Mouse (Mus musculus): Measurements from ENCODE around the gene Afdn. TPM values are rescaled to one million over a fixed set of nuclear protein-coding genes. Genes with fewer than 3 reads are reported as not detected.

The Afdn gene
- total and polyA plus RNA-seq, 2 experiments from 2014 or later, result 41.9 to 52.8 TPM

GRCm38 (mm10) chr17:13855396-13855795, 95.1 kb downstream of the Afdn start:
- Histone ChIP-seq H3K27me3 (ENCODE audit: control insufficient read depth, insufficient read depth, low read length) (no peaks in the 10 kb centered on the region), H3K9ac (replicated peaks; ENCODE audit: low read depth, low read length) (no peak overlapping the region), H3K9me3 (replicated peaks; ENCODE audit: control insufficient read depth, low read length) (no peaks in the 10 kb centered on the region), H3K4me1 (ENCODE audit: control insufficient read depth, insufficient read depth) (no peaks in the 10 kb centered on the region), H3K36me3 (replicated peaks; ENCODE audit: control insufficient read depth, insufficient read depth, low read length) (peaks cover 65% of the 10 kb centered on the region), H3K4me3 (ENCODE audit: low read depth, low read length) (no peak overlapping the region), H3K27ac (ENCODE audit: low read depth) (no peak overlapping the region), H3K4me2 (ENCODE audit: low read depth, low read length) (no peak overlapping the region)
- TF ChIP-seq EP300 (IDR thresholded peaks at IDR 0.05; ENCODE audit: low read depth) (no peak), CTCF (IDR thresholded peaks at IDR 0.05; ENCODE audit: low read depth) (no peak)
- WGBS, result 75% methylated on average over 1 of the region's 1 CpGs
- no peak for DNase-seq (ENCODE audit: low spot score)
- no peak for ATAC-seq (ENCODE audit: insufficient read depth, low read depth)

- no peak overlapping the region for H3K4me2 ChIP-seq (ENCODE audit: low read depth, low read length)
- H3K27ac ChIP-seq (ENCODE audit: low read depth), result no peak overlapping the region
- H3K4me3 ChIP-seq (ENCODE audit: low read depth, low read length), result no peak overlapping the region
- ATAC-seq (ENCODE audit: insufficient read depth, low read depth) (no peak), DNase-seq (ENCODE audit: low spot score) (no peak)
- no peaks in the 10 kb centered on the region for H3K4me1 ChIP-seq (ENCODE audit: control insufficient read depth, insufficient read depth)
- H3K9me3 ChIP-seq (replicated peaks; ENCODE audit: control insufficient read depth, low read length), result no peaks in the 10 kb centered on the region
- peaks cover 64% of the 10 kb centered on the region for H3K36me3 ChIP-seq (replicated peaks; ENCODE audit: control insufficient read depth, insufficient read depth, low read length)
- no peaks in the 10 kb centered on the region for H3K27me3 ChIP-seq (ENCODE audit: control insufficient read depth, insufficient read depth, low read length)
- H3K9ac ChIP-seq (replicated peaks; ENCODE audit: low read depth, low read length), result no peak overlapping the region
- TF ChIP-seq CTCF (IDR thresholded peaks at IDR 0.05; ENCODE audit: low read depth) (no peak), EP300 (IDR thresholded peaks at IDR 0.05; ENCODE audit: low read depth) (no peak)
- 88% methylated on average over 5 of the region's 5 CpGs for WGBS
These were observed 96.2 kb downstream of the Afdn start for GRCm38 (mm10) chr17:13856429-13857090.

GRCm38 (mm10) chr17:13865340-13865739, 105.0 kb downstream of the Afdn start:
- Histone ChIP-seq H3K9me3 (replicated peaks; ENCODE audit: control insufficient read depth, low read length) (no peaks in the 10 kb centered on the region), H3K27ac (ENCODE audit: low read depth) (no peak overlapping the region), H3K36me3 (replicated peaks; ENCODE audit: control insufficient read depth, insufficient read depth, low read length) (peaks cover 56% of the 10 kb centered on the region), H3K4me1 (ENCODE audit: control insufficient read depth, insufficient read depth) (no peaks in the 10 kb centered on the region), H3K4me2 (ENCODE audit: low read depth, low read length) (no peak overlapping the region), H3K4me3 (ENCODE audit: low read depth, low read length) (no peak overlapping the region), H3K27me3 (ENCODE audit: control insufficient read depth, insufficient read depth, low read length) (no peaks in the 10 kb centered on the region), H3K9ac (replicated peaks; ENCODE audit: low read depth, low read length) (no peak overlapping the region)
- 79% methylated on average over 5 of the region's 5 CpGs for WGBS
- TF ChIP-seq CTCF (IDR thresholded peaks at IDR 0.05; ENCODE audit: low read depth) (no peak), EP300 (IDR thresholded peaks at IDR 0.05; ENCODE audit: low read depth) (no peak)
- DNase-seq (ENCODE audit: low spot score) (no peak), ATAC-seq (ENCODE audit: insufficient read depth, low read depth) (no peak)

- WGBS, result 85% methylated on average over 3 of the region's 3 CpGs
- H3K4me3 ChIP-seq (ENCODE audit: low read depth, low read length), result no peak overlapping the region
- H3K36me3 ChIP-seq (replicated peaks; ENCODE audit: control insufficient read depth, insufficient read depth, low read length), result peaks cover 44% of the 10 kb centered on the region
- TF ChIP-seq EP300 (IDR thresholded peaks at IDR 0.05; ENCODE audit: low read depth), result no peak
- no peak for TF ChIP-seq CTCF (IDR thresholded peaks at IDR 0.05; ENCODE audit: low read depth)
- no peaks in the 10 kb centered on the region for H3K9me3 ChIP-seq (replicated peaks; ENCODE audit: control insufficient read depth, low read length)
- no peaks in the 10 kb centered on the region for H3K27me3 ChIP-seq (ENCODE audit: control insufficient read depth, insufficient read depth, low read length)
- DNase-seq (ENCODE audit: low spot score), result no peak
- ATAC-seq (ENCODE audit: insufficient read depth, low read depth), result no peak
- H3K27ac ChIP-seq (ENCODE audit: low read depth), result no peak overlapping the region
- H3K4me1 ChIP-seq (ENCODE audit: control insufficient read depth, insufficient read depth), result no peaks in the 10 kb centered on the region
- H3K4me2 ChIP-seq (ENCODE audit: low read depth, low read length), result no peak overlapping the region
- H3K9ac ChIP-seq (replicated peaks; ENCODE audit: low read depth, low read length), result no peak overlapping the region
These were observed 106.6 kb downstream of the Afdn start for GRCm38 (mm10) chr17:13866951-13867351.

GRCm38 (mm10) chr17:13867475-13867874, 107.1 kb downstream of the Afdn start:
- no peak overlapping the region for H3K27ac ChIP-seq (ENCODE audit: low read depth)
- no peak for ATAC-seq (ENCODE audit: insufficient read depth, low read depth)

GRCm38 (mm10) chr17:13870236-13870635, 109.9 kb downstream of the Afdn start:
- H3K36me3 ChIP-seq (replicated peaks; ENCODE audit: control insufficient read depth, insufficient read depth, low read length), result peaks cover 25% of the 10 kb centered on the region
- no peaks in the 10 kb centered on the region for H3K9me3 ChIP-seq (replicated peaks; ENCODE audit: control insufficient read depth, low read length)
- H3K4me1 ChIP-seq (ENCODE audit: control insufficient read depth, insufficient read depth), result no peaks in the 10 kb centered on the region
- no peak for ATAC-seq (ENCODE audit: insufficient read depth, low read depth)
- DNase-seq (ENCODE audit: low spot score), result no peak
- H3K27ac ChIP-seq (ENCODE audit: low read depth), result no peak overlapping the region
- H3K27me3 ChIP-seq (ENCODE audit: control insufficient read depth, insufficient read depth, low read length), result no peaks in the 10 kb centered on the region
- 85% methylated on average over 1 of the region's 1 CpGs for WGBS
- H3K4me2 ChIP-seq (ENCODE audit: low read depth, low read length), result no peak overlapping the region
- no peak for TF ChIP-seq EP300 (IDR thresholded peaks at IDR 0.05; ENCODE audit: low read depth)
- TF ChIP-seq CTCF (IDR thresholded peaks at IDR 0.05; ENCODE audit: low read depth), result no peak
- H3K9ac ChIP-seq (replicated peaks; ENCODE audit: low read depth, low read length), result no peak overlapping the region
- H3K4me3 ChIP-seq (ENCODE audit: low read depth, low read length), result no peak overlapping the region

More at GRCm38 (mm10) chr17:13867475-13867874, 107.1 kb downstream of the Afdn start:
- H3K9me3 ChIP-seq (replicated peaks; ENCODE audit: control insufficient read depth, low read length), result no peaks in the 10 kb centered on the region
- no peak for TF ChIP-seq EP300 (IDR thresholded peaks at IDR 0.05; ENCODE audit: low read depth)
- no peak for TF ChIP-seq CTCF (IDR thresholded peaks at IDR 0.05; ENCODE audit: low read depth)
- H3K27me3 ChIP-seq (ENCODE audit: control insufficient read depth, insufficient read depth, low read length), result no peaks in the 10 kb centered on the region
- 62% methylated on average over 6 of the region's 6 CpGs for WGBS
- H3K36me3 ChIP-seq (replicated peaks; ENCODE audit: control insufficient read depth, insufficient read depth, low read length), result peaks cover 42% of the 10 kb centered on the region
- H3K4me1 ChIP-seq (ENCODE audit: control insufficient read depth, insufficient read depth), result no peaks in the 10 kb centered on the region
- H3K4me3 ChIP-seq (ENCODE audit: low read depth, low read length), result no peak overlapping the region
- no peak overlapping the region for H3K9ac ChIP-seq (replicated peaks; ENCODE audit: low read depth, low read length)
- no peak overlapping the region for H3K4me2 ChIP-seq (ENCODE audit: low read depth, low read length)
- no peak for DNase-seq (ENCODE audit: low spot score)

Data from heart, postnatal 0 days (tissue).